Mouse (Mus musculus) olfactory bulb, adult 2 months (tissue): Measurements from ENCODE around the gene Gls2. TPM values are rescaled to one million over a fixed set of nuclear protein-coding genes. Genes with fewer than 3 reads are reported as not detected.

Experiments used
- H3K27ac ChIP-seq: fragments of 200-500 bp; 2 replicates; pipeline ENCODE4 v1.5.1; 2012; ENCODE audit warnings: low read depth, low read length; ENCODE audit not compliant: insufficient read depth
- H3K4me1 ChIP-seq: fragments of 200-500 bp; 2 replicates; pipeline ENCODE4 v1.6.1; 2012; ENCODE audit warnings: low read length; ENCODE audit not compliant: control insufficient read depth, insufficient read depth
- H3K4me3 ChIP-seq: fragments of 200-500 bp; 2 replicates; pipeline ENCODE4 v1.5.1; 2012; ENCODE audit warnings: mild to moderate bottlenecking, low read depth, low read length, moderate library complexity; ENCODE audit not compliant: insufficient read depth
- CTCF ChIP-seq: fragments of 200-500 bp; IDR thresholded peaks from 2 replicates; pipeline ENCODE4 v1.5.1; 2012; ENCODE audit warnings: low read depth, mild to moderate bottlenecking, low read length, moderate library complexity; ENCODE audit not compliant: insufficient read depth
- POLR2A ChIP-seq: fragments of 200-500 bp; IDR thresholded peaks from 2 replicates; pipeline ENCODE4 v1.6.1; 2012; ENCODE audit warnings: mild to moderate bottlenecking, low read depth, low read length, moderate library complexity; ENCODE audit not compliant: insufficient read depth
- WGBS: fragments of 180-500 bp; shearing (Covaris S2); methylation state at CpG from one replicate; pipeline ENCODE4 v1.1.7; 2018; 5-methylcytosine and 5-hydroxymethylcytosine counted together
- polyA plus RNA-seq: library from polyadenylated mRNA; stranded (reverse); fragments of >200 nt; gene quantifications from 2 replicates; pipeline ENCODE4 v1.2.4, GENCODE M21; 2012; ENCODE audit warnings: low replicate concordance; ENCODE audit not compliant: missing spikeins, insufficient read depth, insufficient read length

The Gls2 gene
- polyA plus RNA-seq, 1 experiment: not detected

GRCm38 (mm10) chr10:128193113-128193512, 1.1 kb upstream of the Gls2 start:
- TF ChIP-seq POLR2A (no peak), CTCF (no peak)
- Histone ChIP-seq H3K27ac (no peak overlapping the region), H3K4me1 (no peaks in the 10 kb centered on the region), H3K4me3 (no peak overlapping the region)
- WGBS: 94% methylated on average over 6 of the region's 6 CpGs

- Histone ChIP-seq H3K4me1 (no peaks in the 10 kb centered on the region), H3K27ac (peak overlapping the region; percentile 19; the same call in 1 of the 2 replicates), H3K4me3 (peak overlapping the region; percentile 87)
- TF ChIP-seq CTCF (no peak), POLR2A (0 out of 2 replicates have a peak, but pooled peaks have one; percentile 22)
- WGBS: 2% methylated on average over 75 of the region's 79 CpGs
Observed at GRCm38 (mm10) chr10:128194551-128195461, 549 bp downstream of the Gls2 start.

- H3K27ac ChIP-seq: no peak overlapping the region
- TF ChIP-seq POLR2A (no peak), CTCF (no peak)
- H3K4me1 ChIP-seq: no peaks in the 10 kb centered on the region
- H3K4me3 ChIP-seq: no peak overlapping the region
- 86% methylated on average over 6 of the region's 6 CpGs for WGBS
Observed at GRCm38 (mm10) chr10:128201856-128202255, 7.6 kb downstream of the Gls2 start.

- TF ChIP-seq CTCF (no peak), POLR2A (no peak)
- H3K4me3 ChIP-seq: no peak overlapping the region
- 91% methylated on average over 15 of the region's 15 CpGs for WGBS
- H3K4me1 ChIP-seq: no peaks in the 10 kb centered on the region
- H3K27ac ChIP-seq: no peak overlapping the region
Observed at GRCm38 (mm10) chr10:128204941-128205340, 10.7 kb downstream of the Gls2 start.

- 87% methylated on average over 10 of the region's 10 CpGs for WGBS
- no peak overlapping the region for H3K4me3 ChIP-seq
- TF ChIP-seq CTCF (no peak), POLR2A (no peak)
- H3K4me1 ChIP-seq: peaks cover 9% of the 10 kb centered on the region
- no peak overlapping the region for H3K27ac ChIP-seq
Observed at GRCm38 (mm10) chr10:128208326-128208725, 14.1 kb downstream of the Gls2 start.

- Histone ChIP-seq H3K4me1 (peaks cover 9% of the 10 kb centered on the region), H3K4me3 (no peak overlapping the region), H3K27ac (no peak overlapping the region)
- WGBS: 92% methylated on average over 11 of the region's 11 CpGs
- no peak for TF ChIP-seq POLR2A
- no peak for TF ChIP-seq CTCF
Observed at GRCm38 (mm10) chr10:128209311-128210009, 15.2 kb downstream of the Gls2 start.

GRCm38 (mm10) chr10:128210131-128210530, 15.9 kb downstream of the Gls2 start:
- no peak for TF ChIP-seq CTCF
- Histone ChIP-seq H3K27ac (no peak overlapping the region), H3K4me1 (peaks cover 9% of the 10 kb centered on the region), H3K4me3 (no peak overlapping the region)
- WGBS: 84% methylated on average over 2 of the region's 2 CpGs

- Histone ChIP-seq H3K4me1 (peaks cover 9% of the 10 kb centered on the region), H3K27ac (no peak overlapping the region), H3K4me3 (peak overlapping the region; percentile 62)
- TF ChIP-seq POLR2A (no peak), CTCF (no peak)
- 15% methylated on average over 14 of the region's 14 CpGs for WGBS
Observed at GRCm38 (mm10) chr10:128210954-128211353, 16.7 kb downstream of the Gls2 start.

- Histone ChIP-seq H3K4me3 (peak within 1 kb of the TSS; percentile 62), H3K27ac (peak within 1 kb of the TSS; percentile 67; the same call in 1 of the 2 replicates), H3K4me1 (peaks cover 9% of the 10 kb centered on the region)
- under 1% methylated on average over 30 of the region's 30 CpGs for WGBS
- TF ChIP-seq POLR2A (peak; percentile 56; the same call in 1 of the 2 replicates), CTCF (no peak)
Observed at GRCm38 (mm10) chr10:128211390-128212108, 17.3 kb downstream of the Gls2 start, which contains the start of gene Spryd4. Gene Spryd4, minus strand, starts transcription at chr10:128211807.
